8 mouse cellular contexts compared by ENCODE assay signal in genomic region chr3:121291560-121292258, GRCm38 (mm10). TPM values are rescaled to one million over a fixed set of nuclear protein-coding genes. Genes with fewer than 3 reads are reported as not detected.
DNase-seq lines count a peak whose midpoint lies in the region; ATAC-seq and TF ChIP-seq lines count a peak whose summit lies in the region.

Gene Alg14, plus strand, starts transcription at chr3:121291773.

- intact Hi-C loops in heart, postnatal 25 days (cut with DNase I) = loop anchor here (5.0 kb wide), 1 partner anchor 119 kb away; the partner anchor contains the start of gene Rwdd3

- no peaks in the 10 kb centered on the region for H3K9me3 ChIP-seq in ES-E14 (ENCODE audit: control insufficient read depth, insufficient read depth, low read depth, low read length)
- no peaks in the 10 kb centered on the region for H3K9me3 ChIP-seq in forebrain, embryonic 15.5 days

- peak; percentile 98 for TF ChIP-seq POLR2A in lung, adult 2 months (IDR thresholded peaks at IDR 0.05; ENCODE audit: borderline replicate concordance, extremely low read depth, low read depth, low read length)

- H3K4me3 ChIP-seq in ES-E14 (ENCODE audit: insufficient read depth in 1 of 2, low read depth in 1 of 2, low read length in 2 of 2, poor library complexity in 1 of 2, severe bottlenecking in 1 of 2) = peak within 1 kb of the TSS; percentile 76 to 95
- H3K4me3 ChIP-seq in forebrain, embryonic 15.5 days = peak within 1 kb of the TSS; percentile 65
- H3K4me3 ChIP-seq in lung, adult 2 months (replicated peaks; ENCODE audit: extremely low read depth, low read depth, low read length) = peak within 1 kb of the TSS; percentile 93

- peaks cover 0 to 3% of the 10 kb centered on the region in 2 experiments; a peak in 2 of 4 replicates for H3K4me1 ChIP-seq in ES-E14 (ENCODE audit: control insufficient read depth in 2 of 2, insufficient read depth in 2 of 2, low read length in 2 of 2, poor library complexity in 1 of 2)
- peaks cover 5% of the 10 kb centered on the region for H3K4me1 ChIP-seq in forebrain, embryonic 15.5 days
- peaks cover 4% of the 10 kb centered on the region; the same call in 1 of the 2 replicates for H3K4me1 ChIP-seq in lung, adult 2 months (ENCODE audit: control insufficient read depth, insufficient read depth, low read length)

- in situ Hi-C loops in ES-E14 (cut with MboI; ENCODE audit: low sequenced_read_pairs in 2 of 2, unreplicated experiment in 2 of 2) = no loop called here

- TF ChIP-seq CTCF in lung, adult 2 months (IDR thresholded peaks at IDR 0.05; ENCODE audit: insufficient read depth, low read length) = no peak

- under 1% methylated on average over 42 of the region's 42 CpGs for WGBS in forebrain, embryonic 15.5 days
- WGBS in lung, adult 2 months = under 1% methylated on average over 42 of the region's 42 CpGs

- peak; percentile 97 for ATAC-seq in forebrain, embryonic 15.5 days (replicated peaks)
- peak; percentile 94 for ATAC-seq in neutrophil, adult 5-6 weeks (ENCODE audit: extremely low read depth, insufficient number of reproducible peaks, low FRiP score, poor library complexity, severe bottlenecking)

- DNase-seq in ES-E14 (ENCODE audit: low read depth, low spot score) = peak; percentile 98
- peak; percentile 98 for DNase-seq in cerebellum, adult 11-12 months
- peak; percentile 97 for DNase-seq in heart, postnatal 25 days (ENCODE audit: low spot score)
- DNase-seq in layer of hippocampus, adult 18-20 months (ENCODE audit: low spot score in 2 of 2) = peak; percentile 98 to 99
- DNase-seq in lung, adult 2 months = peak; percentile 95
- peak; percentile 95 to 97 for DNase-seq in thymus, adult 18-20 months

- H3K27me3 ChIP-seq in forebrain, embryonic 15.5 days = no peaks in the 10 kb centered on the region

- H3K4me2 ChIP-seq in forebrain, embryonic 15.5 days (replicated peaks) = peak within 1 kb of the TSS; percentile 48

- H3K9ac ChIP-seq in ES-E14 (ENCODE audit: insufficient read depth, low read depth, low read length, poor library complexity, severe bottlenecking) = peak within 1 kb of the TSS; percentile 83
- H3K9ac ChIP-seq in forebrain, embryonic 15.5 days (replicated peaks) = peak within 1 kb of the TSS; percentile 62

- H3K36me3 ChIP-seq in ES-E14 (ENCODE audit: control insufficient read depth, insufficient read depth, low read length, poor library complexity, severe bottlenecking) = no peaks in the 10 kb centered on the region
- H3K36me3 ChIP-seq in forebrain, embryonic 15.5 days = no peaks in the 10 kb centered on the region

- H3K27ac ChIP-seq in ES-E14 (ENCODE audit: insufficient read depth, low read depth, low read length, poor library complexity, severe bottlenecking) = peak within 1 kb of the TSS; percentile 72
- peak within 1 kb of the TSS; percentile 95 for H3K27ac ChIP-seq in forebrain, embryonic 15.5 days (replicated peaks)

TF ChIP-seq in ES-E14, 5 proteins besides CTCF, POLR2A, EP300 and RAD21:
- TF ChIP-seq ZC3H11A (IDR thresholded peaks at IDR 0.05; ENCODE audit: borderline replicate concordance, low read depth, low read length) = no peak
- peak; percentile 98 for TF ChIP-seq HCFC1 (IDR thresholded peaks at IDR 0.05; ENCODE audit: borderline replicate concordance, insufficient read depth, low read length)

RNA-seq across cellular contexts. Expression of gene Alg14, which starts in this region (rescaled TPM):
- total RNA-seq in ES-E14 (2012; rRNA removed) = 18.4 and 30.1 TPM in 2 replicates
- polyA plus RNA-seq in forebrain, embryonic 15.5 days (2015; fragmentation: Nextera tagmentation; extraction: Ambion mirVana) = 28.9 and 34.5 TPM in 2 replicates
- 10 to 100 TPM in 1 of 2 experiments, 1 to 10 TPM in 1; 9.9 to 15.9 TPM for total RNA-seq in heart, postnatal 25 days (2021)
- 10 to 100 TPM; 16.0 to 17.5 TPM for total RNA-seq in layer of hippocampus, adult 18-20 months (2021)
- 19.6 and 24.5 TPM in 2 replicates for polyA plus RNA-seq in lung, adult 2 months (2012; rRNA removed)
- 3.6 and 4.8 TPM in 2 replicates for total RNA-seq in neutrophil, adult 5-6 weeks (2017)

Comparison
In these comparisons a context has a peak if more than half of its experiments do, and no peak if none do; other contexts are left out.
1. Peak in every context shown above with its lines: DNase-seq, ATAC-seq, H3K4me3 ChIP-seq and H3K27ac ChIP-seq.